Mouse (Mus musculus): ENCODE data around the gene Olfr937. TPM values are rescaled to one million over a fixed set of nuclear protein-coding genes. Genes with fewer than 3 reads are reported as not detected.

Olfr937 gene
- not detected in 2 replicates for polyA plus RNA-seq (2015; fragmentation: Nextera tagmentation; extraction: Ambion mirVana)

DNA sequence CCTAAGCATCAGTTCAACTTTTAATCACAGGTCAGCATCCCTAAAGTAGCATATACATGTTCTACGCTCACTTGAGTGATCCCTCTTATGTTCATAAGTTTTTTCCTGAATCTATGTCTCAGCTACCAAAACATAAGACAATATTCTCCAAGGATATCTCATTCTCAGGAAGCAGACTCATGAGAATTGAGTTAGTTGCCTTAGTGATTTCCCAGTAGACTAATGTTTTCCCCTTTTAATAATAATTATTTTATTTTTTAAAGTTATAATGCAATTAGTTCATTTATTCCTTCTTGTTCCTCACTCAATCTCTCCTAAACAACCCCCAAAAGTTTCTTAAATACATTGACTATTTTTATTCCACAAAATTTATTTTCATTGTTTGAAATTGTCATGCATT lies at the start of gene Olfr937:
Gene Olfr937, minus strand, starts transcription at position 101 of the 400 bp plus-strand sequence.
- H3K4me1 ChIP-seq (ENCODE audit: insufficient read depth), result no peaks in the 10 kb centered on the region
- WGBS (ENCODE audit: insufficient replicate concordance), result 50% methylated on average over 1 of the region's 1 CpGs
- no peaks in the 10 kb centered on the region for H3K36me3 ChIP-seq (replicated peaks; ENCODE audit: insufficient read depth, low read length)
- H3K4me2 ChIP-seq (ENCODE audit: low read depth, low read length), result no peak within 1 kb of the TSS
- no peaks in the 10 kb centered on the region for H3K9me3 ChIP-seq (ENCODE audit: low read length)
- no peak within 1 kb of the TSS for H3K27ac ChIP-seq (ENCODE audit: low read depth)
- no peak within 1 kb of the TSS for H3K9ac ChIP-seq (replicated peaks)
- TF ChIP-seq EP300 (IDR thresholded peaks at IDR 0.05; ENCODE audit: low read depth) (no peak), CTCF (IDR thresholded peaks at IDR 0.05; ENCODE audit: low read depth) (no peak)
- ATAC-seq (no peak), DNase-seq (no peak)
- H3K4me3 ChIP-seq (ENCODE audit: low read depth, low read length), result no peak within 1 kb of the TSS
- no peaks in the 10 kb centered on the region for H3K27me3 ChIP-seq (ENCODE audit: insufficient read depth, low read length)

DNA sequence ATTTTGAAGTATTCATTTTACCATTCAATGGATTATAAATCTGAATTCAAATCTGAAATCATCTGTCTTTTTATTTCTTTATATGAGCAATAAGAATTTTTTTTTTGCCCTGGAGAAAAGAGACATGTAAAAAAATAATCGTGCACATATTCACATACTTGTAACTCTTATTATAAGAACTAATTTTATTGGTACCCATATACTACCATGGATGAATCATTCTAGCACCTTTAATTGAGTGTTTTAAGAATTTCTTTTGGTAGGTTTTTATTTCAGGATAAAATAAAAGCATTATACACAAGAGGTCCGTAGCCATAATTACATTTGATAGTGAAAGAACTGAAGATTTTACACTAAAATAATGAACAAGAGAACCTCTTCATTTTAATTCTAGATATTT lies 14.0 kb upstream of the Olfr937 start, which contains the start of gene Olfr938:
Gene Olfr938, minus strand, starts transcription at position 101 of the 400 bp plus-strand sequence.
- no peak within 1 kb of the TSS for H3K9ac ChIP-seq (replicated peaks)
- H3K27ac ChIP-seq (ENCODE audit: low read depth), result no peak within 1 kb of the TSS
- no peak for ATAC-seq
- H3K4me1 ChIP-seq (ENCODE audit: insufficient read depth), result no peaks in the 10 kb centered on the region
- TF ChIP-seq CTCF (IDR thresholded peaks at IDR 0.05; ENCODE audit: low read depth) (no peak), EP300 (IDR thresholded peaks at IDR 0.05; ENCODE audit: low read depth) (no peak)
- H3K4me2 ChIP-seq (ENCODE audit: low read depth, low read length), result no peak within 1 kb of the TSS
- H3K27me3 ChIP-seq (ENCODE audit: insufficient read depth, low read length), result no peaks in the 10 kb centered on the region
- 77% methylated on average over 2 of the region's 2 CpGs for WGBS (ENCODE audit: insufficient replicate concordance)
- H3K36me3 ChIP-seq (replicated peaks; ENCODE audit: insufficient read depth, low read length), result no peaks in the 10 kb centered on the region
- H3K9me3 ChIP-seq (ENCODE audit: low read length), result no peaks in the 10 kb centered on the region; the same call in 1 of the 2 replicates
- no peak within 1 kb of the TSS for H3K4me3 ChIP-seq (ENCODE audit: low read depth, low read length)
- no peak for DNase-seq

GRCm38 (mm10) chr9:39023277-39023676 lies 41.5 kb downstream of the Olfr937 start, which contains the start of gene Olfr146:
Gene Olfr146 (minus strand): TSS chr9:39023377.
- no peak for TF ChIP-seq EP300 (IDR thresholded peaks at IDR 0.05; ENCODE audit: low read depth)
- TF ChIP-seq CTCF (IDR thresholded peaks at IDR 0.05; ENCODE audit: low read depth), result no peak
- Histone ChIP-seq H3K36me3 (replicated peaks; ENCODE audit: insufficient read depth, low read length) (no peaks in the 10 kb centered on the region), H3K4me1 (ENCODE audit: insufficient read depth) (no peaks in the 10 kb centered on the region), H3K9me3 (ENCODE audit: low read length) (no peaks in the 10 kb centered on the region), H3K9ac (replicated peaks) (no peak within 1 kb of the TSS), H3K4me3 (ENCODE audit: low read depth, low read length) (no peak within 1 kb of the TSS), H3K4me2 (ENCODE audit: low read depth, low read length) (no peak within 1 kb of the TSS), H3K27me3 (ENCODE audit: insufficient read depth, low read length) (no peaks in the 10 kb centered on the region), H3K27ac (ENCODE audit: low read depth) (no peak within 1 kb of the TSS)
- ATAC-seq (no peak), DNase-seq (no peak)
- 69% methylated on average over 1 of the region's 1 CpGs for WGBS (ENCODE audit: insufficient replicate concordance)

Small RNA genes within 50 kb of the gene (microRNA-seq; reads per million reads assigned to microRNA genes)
- not detected for gene Gm25032
- gene Gm25529, result not detected

Other genes starting within 250 kb of the Olfr937 start
- gene Olfr923, start 238.4 kb downstream of the Olfr937 start, polyA plus RNA-seq (2015; fragmentation: Nextera tagmentation; extraction: Ambion mirVana), result not detected in 2 replicates
- gene Olfr924, start 220.5 kb downstream of the Olfr937 start, polyA plus RNA-seq (2015; fragmentation: Nextera tagmentation; extraction: Ambion mirVana), result not detected in 2 replicates
- not detected in 2 replicates for gene Olfr26, start 209.9 kb downstream of the Olfr937 start, polyA plus RNA-seq (2015; fragmentation: Nextera tagmentation; extraction: Ambion mirVana)
- gene Olfr926, start 187.8 kb downstream of the Olfr937 start, polyA plus RNA-seq (2015; fragmentation: Nextera tagmentation; extraction: Ambion mirVana), result not detected in 2 replicates
- gene Olfr930, start 135.1 kb downstream of the Olfr937 start, polyA plus RNA-seq (2015; fragmentation: Nextera tagmentation; extraction: Ambion mirVana), result not detected in 2 replicates
- not detected in 2 replicates for gene Olfr933, start 92.6 kb downstream of the Olfr937 start, polyA plus RNA-seq (2015; fragmentation: Nextera tagmentation; extraction: Ambion mirVana)
- gene Olfr934, start 76.6 kb downstream of the Olfr937 start, polyA plus RNA-seq (2015; fragmentation: Nextera tagmentation; extraction: Ambion mirVana), result not detected in 2 replicates
- not detected in 2 replicates for gene Olfr935, start 65.3 kb downstream of the Olfr937 start, polyA plus RNA-seq (2015; fragmentation: Nextera tagmentation; extraction: Ambion mirVana)
- not detected in 2 replicates for gene Olfr146, start 41.6 kb downstream of the Olfr937 start, polyA plus RNA-seq (2015; fragmentation: Nextera tagmentation; extraction: Ambion mirVana)
- gene Olfr938, start 13.9 kb upstream of the Olfr937 start, polyA plus RNA-seq (2015; fragmentation: Nextera tagmentation; extraction: Ambion mirVana), result not detected in 2 replicates
- not detected in 2 replicates for gene Olfr27, start 63.2 kb upstream of the Olfr937 start, polyA plus RNA-seq (2015; fragmentation: Nextera tagmentation; extraction: Ambion mirVana)
- gene Olfr943, start 101.4 kb upstream of the Olfr937 start, polyA plus RNA-seq (2015; fragmentation: Nextera tagmentation; extraction: Ambion mirVana), result not detected in 2 replicates
- gene Olfr944, start 137.0 kb upstream of the Olfr937 start, polyA plus RNA-seq (2015; fragmentation: Nextera tagmentation; extraction: Ambion mirVana), result not detected in 2 replicates
- gene Olfr1537, start 185.0 kb upstream of the Olfr937 start, polyA plus RNA-seq (2015; fragmentation: Nextera tagmentation; extraction: Ambion mirVana), result not detected in 2 replicates
- not detected in 2 replicates for gene Olfr945, start 211.9 kb upstream of the Olfr937 start, polyA plus RNA-seq (2015; fragmentation: Nextera tagmentation; extraction: Ambion mirVana)

Data from liver, postnatal 0 days (tissue).